Mouse (Mus musculus) T-cell, adult 2 months (primary cell): Measurements from ENCODE around the gene Hapln2.

Experiments
- DNase-seq: peaks from one replicate; pipeline ENCODE4 v3.0.0; 2022; ENCODE audit warnings: low spot score

Hapln2 gene

DNA sequence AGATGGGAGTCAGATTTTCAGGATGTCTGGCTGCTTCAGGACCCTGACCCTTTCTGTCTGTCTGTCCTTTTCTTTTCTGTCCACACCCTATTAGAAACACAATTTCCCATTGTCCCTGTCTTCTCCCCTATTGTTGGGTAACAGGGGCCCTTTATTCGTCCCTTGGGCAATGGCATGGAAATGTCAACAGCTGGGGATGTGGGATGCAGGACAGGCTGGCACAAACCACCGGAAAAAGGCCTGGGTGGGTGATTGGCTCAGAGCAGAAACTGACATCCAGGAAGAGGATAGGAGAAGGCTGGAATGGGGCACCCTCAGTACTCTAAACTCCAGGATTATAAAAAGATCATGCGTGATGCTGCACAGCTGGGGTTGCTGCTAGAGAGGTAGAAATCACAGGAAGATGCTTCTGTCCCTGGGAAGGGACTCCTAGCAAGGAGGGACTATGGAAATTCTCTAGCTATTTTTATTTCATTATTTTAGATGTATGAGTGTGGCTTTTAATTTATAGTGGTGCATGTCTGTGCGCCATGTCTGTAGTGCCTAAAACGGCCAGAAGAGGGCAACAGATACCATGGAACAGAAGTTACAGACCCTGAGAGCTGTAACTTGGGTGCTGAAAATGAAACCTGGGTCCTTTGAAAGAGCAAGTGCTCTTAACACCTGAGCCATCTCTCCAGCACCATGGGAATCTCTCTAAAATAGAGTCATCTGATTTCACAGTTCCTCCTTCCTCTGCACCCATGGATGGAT is at the start of gene Hapln2:
Gene Hapln2, minus strand, starts transcription at position 150 of the 753 bp plus-strand sequence.
- DNase-seq, result no peak

DNA sequence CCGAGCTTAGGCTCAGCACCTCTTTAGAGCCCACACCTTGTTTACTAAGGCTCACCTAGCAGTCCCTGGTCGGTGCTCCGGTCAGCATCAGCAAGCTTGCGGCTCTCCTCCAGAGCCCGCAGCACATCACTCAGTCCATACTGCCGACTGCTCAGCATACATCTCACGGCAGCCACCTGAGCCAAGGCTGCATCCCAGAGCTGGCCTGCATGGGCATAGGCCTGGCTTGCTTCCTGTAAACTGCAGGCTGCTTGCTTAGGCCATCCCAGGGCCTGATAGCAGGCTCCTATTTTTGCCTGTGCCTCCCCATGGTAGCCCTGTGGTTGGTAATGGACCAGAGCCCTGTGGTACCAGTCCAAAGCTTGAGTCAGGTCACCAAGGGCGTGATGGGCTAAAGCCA is 47.4 kb upstream of the Hapln2 start:
- no peak for DNase-seq

DNA sequence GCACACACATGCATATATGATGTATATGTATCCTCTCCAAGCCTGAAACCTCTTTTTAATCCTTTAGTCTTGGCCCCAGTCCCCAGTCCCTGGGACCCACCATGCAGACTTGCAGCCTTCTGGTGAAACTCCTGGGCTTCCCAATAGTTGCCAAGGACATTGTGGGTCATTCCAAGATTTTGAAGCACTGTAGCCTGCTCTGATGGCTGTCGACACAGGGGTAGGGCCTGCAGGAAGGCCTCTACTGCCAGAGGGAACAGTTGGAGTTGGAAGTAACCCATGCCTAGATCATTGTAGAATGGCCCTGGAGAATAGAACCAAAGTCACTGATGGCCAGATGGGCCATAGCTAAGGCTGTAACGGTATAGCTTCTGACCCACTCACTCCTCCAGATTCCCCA is 47.0 kb upstream of the Hapln2 start:
- no peak for DNase-seq

DNA sequence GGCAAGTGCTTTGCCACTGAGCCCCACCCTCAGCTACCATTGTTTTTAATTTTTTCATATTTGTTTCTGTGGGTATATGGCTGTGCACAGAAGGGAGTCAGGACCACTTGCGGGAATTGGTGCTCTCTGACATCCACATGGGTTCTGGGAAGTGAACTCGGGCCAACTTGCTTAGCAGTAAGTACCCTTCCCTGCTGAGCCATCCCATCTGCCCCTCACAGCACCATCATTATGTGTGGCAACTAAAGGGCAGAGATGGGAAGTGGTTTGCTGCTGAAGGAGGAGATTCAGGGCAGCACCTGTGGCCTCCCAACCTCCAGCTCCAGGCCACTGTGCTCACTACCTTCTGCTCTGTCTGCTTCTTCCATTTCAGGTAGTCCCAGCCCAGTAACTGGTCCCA is 46.2 kb upstream of the Hapln2 start:
- DNase-seq, result no peak

DNA sequence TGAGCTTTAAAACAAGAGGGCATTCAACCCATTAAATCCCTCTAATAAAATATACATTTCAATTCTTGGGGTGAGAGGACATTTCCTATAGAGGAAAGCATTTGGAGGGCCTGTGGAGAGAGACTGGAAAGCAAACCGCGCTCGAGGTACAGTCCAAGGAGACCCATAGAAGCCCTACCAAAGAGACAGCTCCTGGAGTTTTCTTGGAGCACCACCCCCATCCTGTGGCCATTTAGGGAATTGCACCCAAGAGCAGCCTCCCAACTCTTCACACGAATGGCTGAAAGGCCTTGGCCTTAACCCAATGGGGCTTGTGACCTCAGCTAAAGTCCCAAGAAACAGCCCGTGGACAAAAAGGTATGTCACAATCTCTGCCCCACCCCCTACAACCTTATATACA is 44.4 kb upstream of the Hapln2 start:
- DNase-seq, result peak; percentile 78

DNA sequence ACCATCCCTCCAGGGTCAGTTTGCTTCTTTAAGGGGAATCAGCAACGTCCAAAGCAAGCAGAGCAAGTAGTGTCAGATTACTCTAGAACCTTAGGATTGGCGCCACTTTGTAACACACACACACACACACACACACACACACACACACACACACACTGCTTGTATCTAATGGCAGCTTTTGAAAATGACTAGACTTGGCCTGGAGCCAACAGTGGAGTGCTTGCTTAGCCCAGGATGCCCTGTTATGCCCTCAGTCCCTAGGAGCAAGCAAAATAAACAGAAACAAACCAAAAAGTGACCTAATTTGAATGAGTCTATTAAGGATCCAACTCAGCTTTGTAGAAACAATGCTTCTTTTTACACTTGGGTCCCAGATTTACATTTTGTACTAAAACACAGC is 41.0 kb upstream of the Hapln2 start:
- no peak for DNase-seq

DNA sequence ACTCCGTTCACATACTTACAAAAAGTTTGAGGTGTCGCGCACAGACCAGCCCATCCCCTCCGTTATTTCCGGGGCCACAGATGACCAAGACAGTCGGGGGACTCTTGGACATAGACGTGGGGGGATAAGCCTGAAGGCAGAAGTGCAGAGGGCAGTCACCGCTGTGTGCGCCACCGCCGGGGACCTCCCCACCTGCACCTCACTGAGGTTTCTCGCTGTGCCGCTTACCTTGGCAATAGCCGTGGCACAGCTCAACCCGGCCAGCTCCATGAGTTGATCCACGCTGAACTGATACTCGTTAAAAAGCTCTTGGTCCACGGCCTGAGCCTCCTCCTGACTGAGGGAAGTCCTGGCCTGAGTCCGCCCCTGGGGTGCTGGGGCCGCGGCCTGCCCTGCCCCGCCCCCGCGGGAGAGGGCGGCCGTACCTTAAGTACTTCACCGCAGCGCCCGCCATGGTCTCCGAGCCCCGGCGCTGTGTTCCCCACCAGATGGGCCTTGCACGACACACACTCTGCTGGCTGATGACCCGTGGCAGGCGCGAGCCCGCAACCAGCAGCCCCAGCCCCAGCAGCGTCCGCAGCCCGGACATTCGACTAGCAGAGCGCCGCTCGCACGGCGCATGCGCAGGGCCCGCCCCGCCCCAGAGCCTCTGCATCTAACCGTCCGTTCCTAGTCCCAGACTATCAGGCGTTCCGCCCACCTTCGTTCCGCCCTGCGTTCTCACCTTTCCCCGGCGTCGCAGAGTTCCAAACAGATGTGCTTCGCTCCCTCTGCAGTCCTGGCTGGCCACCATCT is 30.7 kb upstream of the Hapln2 start, which contains the start of gene Naxe:
Gene Naxe, minus strand, starts transcription at position 594 of the 795 bp plus-strand sequence.
- peak; percentile 76 for DNase-seq

DNA sequence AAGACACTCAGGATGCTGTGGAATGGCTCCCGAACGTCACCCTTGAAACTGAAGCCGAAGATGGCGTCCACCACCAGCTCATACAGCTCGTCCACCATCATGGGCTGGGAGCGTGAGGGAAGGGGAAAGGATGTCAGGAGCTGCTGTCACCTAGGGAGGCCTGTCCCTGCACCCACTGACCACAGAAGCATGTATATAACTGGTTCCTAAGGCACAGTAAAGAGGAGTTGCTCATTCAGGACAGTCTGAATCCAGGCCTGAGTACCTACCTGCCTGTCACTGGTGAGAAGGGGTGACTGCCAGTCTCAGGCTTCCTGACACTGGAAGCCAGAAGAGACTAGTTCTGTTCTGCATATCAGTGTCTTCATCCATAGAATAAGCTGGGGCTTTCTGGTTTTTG is 29.6 kb upstream of the Hapln2 start:
- no peak for DNase-seq

DNA sequence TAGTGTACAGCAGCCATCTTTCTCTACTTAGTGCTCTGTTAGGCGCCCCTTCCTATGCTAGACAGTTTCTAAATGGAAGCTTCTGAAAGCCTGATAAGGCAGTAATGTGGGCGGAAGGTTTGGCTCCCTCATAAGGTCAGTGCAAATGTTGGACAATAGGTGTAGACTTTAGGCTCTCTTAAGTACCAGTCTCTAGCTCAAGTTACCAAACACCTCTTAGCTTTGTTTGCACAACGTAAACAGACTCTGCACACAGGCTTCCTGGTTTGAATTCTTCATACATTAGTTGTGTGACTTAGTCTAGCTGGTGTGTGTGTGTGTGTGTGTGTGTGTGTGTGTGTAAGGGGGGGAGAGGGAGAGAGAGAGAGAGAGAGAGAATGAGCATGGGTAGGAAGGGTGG is 22.1 kb upstream of the Hapln2 start:
- DNase-seq, result no peak

DNA sequence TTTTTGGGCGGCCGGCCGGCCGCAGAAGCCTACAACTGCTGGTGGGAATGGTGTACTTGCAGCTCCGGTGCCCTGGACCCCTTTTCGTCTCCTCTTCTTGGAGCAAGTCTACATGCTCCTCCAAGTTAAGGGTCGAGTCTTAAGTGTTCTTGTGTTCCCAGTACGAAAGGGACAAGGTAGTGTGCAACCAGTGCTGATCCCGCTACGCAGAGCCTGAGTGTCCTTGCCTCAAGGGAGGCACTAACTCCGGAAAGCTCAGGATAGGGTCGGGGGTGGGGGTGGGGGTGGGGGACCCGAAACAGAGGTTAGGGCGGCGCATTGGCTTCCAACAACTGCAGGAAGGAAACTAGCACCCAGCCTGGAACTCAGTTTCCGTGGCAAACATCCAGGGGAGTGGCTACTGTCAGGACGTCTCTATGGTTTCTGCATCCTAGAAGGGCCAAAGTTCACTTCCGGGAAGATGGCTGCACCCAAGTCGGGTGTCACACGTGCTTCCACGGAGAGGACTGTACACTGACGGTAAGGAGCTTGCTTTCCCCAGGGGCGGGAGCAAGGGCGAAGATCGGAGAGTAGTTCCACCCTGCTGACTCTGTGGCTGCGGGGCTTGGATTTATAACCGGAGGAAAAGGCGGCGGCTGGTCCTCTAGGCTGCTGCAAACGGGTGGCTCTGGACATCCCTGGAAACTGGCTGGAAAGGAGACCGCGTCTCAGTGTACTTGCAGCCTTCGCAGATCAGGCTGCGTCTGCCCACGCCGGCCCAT is 15.5 kb upstream of the Hapln2 start, which contains the start of gene Gpatch4:
Gene Gpatch4, plus strand, starts transcription at position 448 of the 761 bp plus-strand sequence.
- DNase-seq, result peak; percentile 88

DNA sequence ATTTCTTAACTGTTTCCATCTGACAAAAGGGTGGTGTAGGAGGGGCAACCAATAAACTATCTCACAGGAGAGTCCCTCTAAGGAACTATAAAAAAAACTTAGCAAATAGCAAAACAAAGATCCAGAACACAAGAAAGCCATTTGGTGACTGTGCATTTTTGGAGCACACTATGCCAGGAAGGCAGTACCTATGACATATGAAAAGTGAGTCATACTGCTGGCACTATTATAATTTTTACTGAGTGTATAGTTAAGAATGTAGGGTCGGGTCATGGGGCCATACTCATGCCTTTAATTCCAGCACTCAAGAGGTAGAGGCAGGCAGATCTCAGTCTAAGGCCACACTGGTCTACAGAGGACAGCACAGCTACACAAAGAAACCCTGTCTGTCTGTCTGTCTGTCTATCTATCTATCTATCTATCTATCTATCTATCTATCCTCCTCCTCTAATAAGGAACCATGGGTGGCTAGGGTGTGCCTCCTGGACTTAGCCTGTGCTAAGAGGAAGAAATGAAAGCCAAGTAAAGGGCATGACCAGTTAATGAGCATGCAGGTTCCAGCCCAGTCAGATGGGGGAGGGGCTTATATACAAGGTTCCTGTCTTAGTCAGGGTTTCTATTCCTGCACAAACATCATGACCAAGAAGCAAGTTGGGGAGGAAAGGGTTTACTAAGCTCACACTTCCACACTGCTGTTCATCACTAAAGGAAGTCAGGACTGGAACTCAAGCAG is 8.3 kb upstream of the Hapln2 start:
- DNase-seq, result no peak

DNA sequence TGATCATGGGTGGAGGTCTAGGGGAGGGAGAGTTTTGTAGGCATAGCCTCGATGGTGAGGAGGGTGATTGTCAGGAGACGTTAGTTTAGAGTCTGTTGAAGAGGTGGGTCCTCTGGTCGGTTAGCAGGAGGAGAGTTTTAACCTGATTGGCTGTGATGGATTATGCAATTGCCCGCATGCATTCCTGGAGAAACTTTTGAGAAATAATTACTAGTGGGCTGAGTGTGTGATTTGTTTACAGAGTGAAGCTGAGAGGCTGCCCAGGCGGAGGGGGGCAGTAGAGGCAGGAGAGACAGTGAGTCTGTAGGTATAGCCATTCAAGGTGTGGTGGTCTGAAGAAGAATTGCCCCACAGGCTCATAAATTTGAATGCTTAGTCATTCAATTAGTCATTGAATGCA is 6.1 kb upstream of the Hapln2 start:
- no peak for DNase-seq

DNA sequence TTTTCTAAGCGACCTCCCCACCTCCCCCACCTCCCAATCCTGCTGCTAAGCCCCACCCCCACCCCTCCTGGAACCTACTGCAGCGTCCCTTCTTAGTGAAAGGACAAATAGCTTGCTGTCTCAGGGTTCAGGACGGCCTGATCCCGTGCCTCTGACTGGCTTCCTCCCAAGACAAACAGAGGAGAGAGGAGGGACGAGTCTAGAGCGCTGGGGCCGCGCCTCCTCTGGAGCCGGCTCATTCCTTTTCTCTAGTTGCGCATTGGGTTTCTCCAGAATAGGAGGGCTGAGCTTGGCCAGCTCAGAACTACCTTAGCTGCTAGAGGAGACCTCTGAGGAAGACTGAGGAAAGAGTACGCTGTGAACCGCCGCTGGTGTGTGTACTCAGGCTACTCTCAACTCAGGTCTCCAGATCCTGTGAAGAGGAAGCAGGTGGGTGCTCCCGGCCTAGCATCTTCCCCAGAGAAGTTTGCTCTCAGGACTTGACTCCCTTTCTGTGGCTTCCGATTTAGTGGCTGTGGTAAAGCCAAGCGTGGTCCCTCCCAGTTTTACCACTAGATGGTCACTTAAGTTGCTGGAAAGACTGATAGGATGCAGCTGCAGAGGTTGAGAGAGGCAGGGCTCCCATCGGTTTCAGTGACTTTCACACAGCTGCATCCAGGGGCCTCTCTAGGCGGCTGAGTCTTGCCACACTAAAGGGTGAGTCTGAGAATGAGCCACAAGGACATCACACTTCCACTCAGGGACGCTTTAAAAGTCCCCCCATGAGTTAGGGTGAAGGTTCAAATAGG is 3.4 kb upstream of the Hapln2 start:
- DNase-seq, result no peak

DNA sequence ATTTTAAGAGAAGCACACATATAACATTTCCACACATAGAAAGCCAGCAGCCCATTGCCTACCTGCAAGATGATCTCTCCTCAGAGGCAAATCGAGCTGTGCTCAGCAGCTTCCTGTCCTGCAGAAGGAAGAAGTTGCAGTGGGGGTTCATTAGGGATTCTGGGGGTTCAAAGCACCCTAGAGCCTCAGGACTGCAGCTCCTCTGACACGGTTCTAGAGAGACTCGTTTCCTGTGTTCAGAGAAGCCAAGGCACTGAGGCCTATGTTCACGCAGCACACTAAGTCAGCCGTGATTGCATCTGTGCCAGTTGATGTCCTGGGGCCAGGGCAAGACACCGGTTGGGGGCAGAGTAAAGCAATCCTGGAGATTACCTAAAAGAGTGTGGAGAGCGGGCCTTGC is 560 bp downstream of the Hapln2 start:
- DNase-seq, result no peak

DNA sequence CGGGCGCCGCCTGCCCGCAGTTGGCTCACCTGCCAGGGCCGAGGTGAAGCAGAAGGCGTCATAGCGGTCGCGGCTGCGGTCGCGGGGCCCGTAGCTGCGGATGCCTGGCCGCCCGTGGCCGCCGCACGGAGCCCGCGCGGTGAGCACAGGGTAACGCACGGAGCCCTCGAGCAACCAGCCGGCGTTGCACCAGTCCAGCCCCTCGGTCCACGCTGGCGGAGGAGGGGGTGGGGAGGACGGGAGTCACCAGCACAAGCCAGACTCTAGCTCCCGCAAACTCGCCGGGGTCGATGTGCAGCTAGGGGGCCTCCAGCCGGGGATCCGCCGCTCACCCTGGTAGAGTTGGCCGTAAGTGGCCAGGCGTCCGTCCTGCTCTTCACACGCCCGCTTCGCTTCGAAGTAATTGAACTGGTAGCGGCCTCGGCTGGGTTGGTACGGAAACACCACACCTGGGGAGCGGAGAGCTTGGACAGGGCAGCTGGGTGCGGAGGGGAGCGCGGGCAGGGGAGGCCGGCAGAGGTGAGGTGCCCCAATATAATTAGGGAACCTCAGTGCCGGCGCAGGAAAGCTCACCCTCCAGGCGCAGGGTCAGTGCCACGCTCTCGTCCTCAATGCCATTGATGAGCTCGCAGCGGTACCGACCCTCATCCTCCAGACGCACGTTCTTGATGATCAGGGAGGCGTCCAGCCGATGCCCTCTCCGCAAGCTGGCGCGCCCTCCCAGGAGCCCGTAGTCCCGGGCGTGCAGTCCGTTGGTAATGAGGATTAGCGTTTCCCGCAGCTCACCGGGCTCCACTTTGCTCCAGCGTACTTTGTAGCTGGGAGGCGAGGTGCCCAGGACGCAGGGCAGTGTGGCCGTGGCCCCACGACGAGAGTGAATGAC is 4.0 kb downstream of the Hapln2 start:
- DNase-seq, result no peak

DNA sequence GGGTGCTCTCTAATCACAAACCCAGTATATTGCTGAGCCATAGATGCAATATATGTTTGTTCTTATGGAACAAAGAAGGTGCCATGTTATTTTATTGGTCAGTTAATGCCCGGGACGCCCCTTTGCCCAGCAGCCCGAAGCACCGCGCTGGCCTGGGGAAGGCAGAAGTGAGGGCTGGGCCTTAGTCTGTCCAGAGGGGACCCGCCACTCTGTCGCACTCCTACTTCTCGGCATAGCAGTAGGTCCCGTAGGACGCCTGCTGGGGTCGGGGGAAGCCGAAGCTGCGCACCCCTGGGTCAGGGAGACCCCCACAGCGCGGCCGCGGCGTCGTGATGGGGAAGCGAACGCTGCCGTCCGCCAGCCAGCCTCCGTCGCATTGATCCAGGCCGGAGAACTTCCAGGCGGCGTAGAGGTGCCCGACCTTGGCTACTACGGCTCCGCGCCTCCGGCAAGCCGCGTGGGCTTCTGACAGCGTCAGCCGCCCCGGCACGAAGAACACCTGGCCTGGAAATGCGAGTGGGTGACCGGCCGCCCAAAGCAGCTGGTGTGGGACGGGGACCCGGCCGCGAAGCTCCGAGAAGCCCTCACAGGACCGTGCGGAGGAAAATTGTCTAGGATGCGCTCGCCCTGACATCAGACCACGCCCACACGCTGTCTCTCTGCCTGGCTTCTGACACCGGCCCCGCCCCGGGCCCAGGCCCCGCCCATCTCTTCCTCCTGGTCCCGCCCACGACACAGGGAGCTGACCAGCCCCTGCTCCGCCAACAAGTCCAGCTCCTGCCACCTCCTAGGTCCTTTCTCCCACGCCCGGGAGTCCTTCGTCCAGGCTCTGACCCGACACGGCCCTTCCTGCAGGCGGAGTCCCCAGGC is 4.8 kb downstream of the Hapln2 start:
- DNase-seq, result peak; percentile 64

DNA sequence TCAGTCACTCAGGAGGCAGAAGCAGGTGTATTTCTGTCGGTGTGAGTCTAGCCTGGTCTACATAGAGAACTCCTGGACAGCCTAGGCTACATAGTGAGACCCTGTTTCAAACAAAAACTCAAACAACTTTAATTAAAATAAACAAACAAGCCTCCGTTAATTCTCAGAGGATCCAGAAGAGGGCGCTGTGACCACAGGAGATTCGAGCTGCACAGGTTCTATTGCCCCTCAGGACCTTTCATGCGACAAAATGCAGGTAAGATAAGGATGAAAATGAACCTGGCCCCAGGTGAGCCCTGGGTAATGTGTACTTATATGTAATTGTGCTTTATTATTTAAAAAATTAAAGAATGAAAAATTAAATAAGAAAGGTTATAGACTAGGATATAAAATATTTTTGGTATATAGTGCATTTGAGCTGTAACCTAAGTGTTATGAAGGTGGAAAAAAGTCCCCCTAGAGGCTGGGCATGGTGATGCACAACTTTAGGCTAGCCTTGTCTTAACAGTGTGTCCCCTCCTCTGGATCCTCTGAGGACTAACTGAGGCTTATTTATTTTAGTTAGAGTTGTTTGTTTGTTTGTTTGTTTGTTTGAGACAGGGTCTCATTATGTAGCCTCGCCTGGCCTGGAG is 16.6 kb downstream of the Hapln2 start:
- DNase-seq, result peak; percentile 60
